In genomic region chr4:32852294-32852693, GRCm38 (mm10) we compare ENCODE assay signal across 17 mouse cellular contexts. TPM values are rescaled to one million over a fixed set of nuclear protein-coding genes. Genes with fewer than 3 reads are reported as not detected.
A peak's percentile ranks its signal among the peaks of the same experiment; 100 is the strongest.
DNase-seq lines count a peak whose midpoint lies in the region; ATAC-seq and TF ChIP-seq lines count a peak whose summit lies in the region.
"Had no signal": no experiment of that assay in that cellular context is flagged by ENCODE, and none has a peak within 500 bp of the region (broad histone marks: within the 10 kb centered on the region; RNA-seq: fewer than 3 reads in every experiment).

No protein-coding gene starts in this region.

- no peak for ATAC-seq in forebrain, embryonic 13.5 days
- no peak for ATAC-seq in forebrain, embryonic 16.5 days
- ATAC-seq in midbrain, embryonic 13.5 days: no peak
- no peak for ATAC-seq in midbrain, embryonic 14.5 days (ENCODE audit: low FRiP score, low TSS enrichment)
- ATAC-seq in neural tube, embryonic 15.5 days (ENCODE audit: low FRiP score): no peak
- ATAC-seq: forebrain, postnatal 0 days had no signal

- no peak for TF ChIP-seq POLR2A in brain, embryonic 14.5 days (IDR thresholded peaks at IDR 0.05; ENCODE audit: borderline replicate concordance, extremely low read depth, insufficient read depth, insufficient read length, poor library complexity, severe bottlenecking)

- no peaks in the 10 kb centered on the region for H3K27me3 ChIP-seq in forebrain, embryonic 13.5 days
- H3K27me3 ChIP-seq in forebrain, embryonic 16.5 days (replicated peaks; ENCODE audit: control insufficient read depth, insufficient read depth, low read length): no peaks in the 10 kb centered on the region
- no peaks in the 10 kb centered on the region for H3K27me3 ChIP-seq in midbrain, embryonic 13.5 days
- H3K27me3 ChIP-seq in midbrain, embryonic 14.5 days (ENCODE audit: control insufficient read depth, insufficient read depth, low read length): no peaks in the 10 kb centered on the region
- H3K27me3 ChIP-seq in neural tube, embryonic 15.5 days (replicated peaks): no peaks in the 10 kb centered on the region
- H3K27me3 ChIP-seq: heart, embryonic 15.5 days had no signal

- DNase-seq in midbrain, embryonic 14.5 days: no peak
- DNase-seq in brain, embryonic 14.5 days (ENCODE audit: low read depth): peak; percentile 31
- DNase-seq in layer of hippocampus, adult 9-10 months (ENCODE audit: low spot score): no peak
- DNase-seq: adrenal gland, postnatal 14 days; cerebellum, adult 18-20 months; cerebellum, adult 9-11 months; cerebellum, postnatal 36 days; forebrain, postnatal 0 days; gastrocnemius, postnatal 14 days; heart, adult 2 months; heart, postnatal 14 days had no signal

- H3K9me3 ChIP-seq in forebrain, embryonic 13.5 days (replicated peaks): no peaks in the 10 kb centered on the region
- H3K9me3 ChIP-seq in forebrain, embryonic 16.5 days (ENCODE audit: control insufficient read depth, low read length): no peaks in the 10 kb centered on the region
- H3K9me3 ChIP-seq in midbrain, embryonic 13.5 days: no peaks in the 10 kb centered on the region
- H3K9me3 ChIP-seq in midbrain, embryonic 14.5 days (ENCODE audit: control insufficient read depth, low read length): no peaks in the 10 kb centered on the region
- no peaks in the 10 kb centered on the region for H3K9me3 ChIP-seq in neural tube, embryonic 15.5 days (replicated peaks)
- H3K9me3 ChIP-seq: heart, embryonic 15.5 days had no signal

- 70% methylated on average over 8 of the region's 8 CpGs for WGBS in forebrain, embryonic 13.5 days
- WGBS in forebrain, embryonic 16.5 days: 61% methylated on average over 8 of the region's 8 CpGs
- 52% methylated on average over 8 of the region's 8 CpGs for WGBS in midbrain, embryonic 13.5 days
- WGBS in midbrain, embryonic 14.5 days: 49% methylated on average over 8 of the region's 8 CpGs
- 35% methylated on average over 8 of the region's 8 CpGs for WGBS in neural tube, embryonic 15.5 days

- H3K4me1 ChIP-seq in forebrain, embryonic 13.5 days: peaks cover 11% of the 10 kb centered on the region
- no peaks in the 10 kb centered on the region for H3K4me1 ChIP-seq in forebrain, embryonic 16.5 days (replicated peaks; ENCODE audit: control insufficient read depth, insufficient read depth, low read length)
- peaks cover 19% of the 10 kb centered on the region for H3K4me1 ChIP-seq in midbrain, embryonic 13.5 days (replicated peaks)
- H3K4me1 ChIP-seq in midbrain, embryonic 14.5 days (ENCODE audit: control insufficient read depth, insufficient read depth, low read length): peaks cover 7% of the 10 kb centered on the region; the same call in 1 of the 2 replicates
- peaks cover 11% of the 10 kb centered on the region for H3K4me1 ChIP-seq in neural tube, embryonic 15.5 days
- H3K4me1 ChIP-seq: heart, embryonic 15.5 days had no signal

- 0 out of 2 replicates have a peak, but pooled peaks cover 2% of the 10 kb centered on the region for H3K36me3 ChIP-seq in forebrain, embryonic 13.5 days (ENCODE audit: poor library complexity, severe bottlenecking)
- H3K36me3 ChIP-seq in forebrain, embryonic 16.5 days (ENCODE audit: control insufficient read depth, insufficient read depth): no peaks in the 10 kb centered on the region
- H3K36me3 ChIP-seq in midbrain, embryonic 13.5 days: 0 out of 2 replicates have a peak, but pooled peaks cover 5% of the 10 kb centered on the region
- H3K36me3 ChIP-seq in midbrain, embryonic 14.5 days (ENCODE audit: control insufficient read depth, insufficient read depth, low read length): no peaks in the 10 kb centered on the region
- no peaks in the 10 kb centered on the region for H3K36me3 ChIP-seq in neural tube, embryonic 15.5 days
- H3K36me3 ChIP-seq: heart, embryonic 15.5 days had no signal

- H3K9ac ChIP-seq in forebrain, embryonic 13.5 days: no peak overlapping the region
- H3K9ac ChIP-seq in forebrain, embryonic 16.5 days (replicated peaks; ENCODE audit: low read depth, low read length): no peak overlapping the region
- no peak overlapping the region for H3K9ac ChIP-seq in midbrain, embryonic 13.5 days (replicated peaks)
- no peak overlapping the region for H3K9ac ChIP-seq in midbrain, embryonic 14.5 days (replicated peaks; ENCODE audit: low read length)
- H3K9ac ChIP-seq in neural tube, embryonic 15.5 days (replicated peaks): no peak overlapping the region
- H3K9ac ChIP-seq: forebrain, postnatal 0 days; heart, embryonic 15.5 days had no signal

- TF ChIP-seq CTCF in brain, embryonic 14.5 days (IDR thresholded peaks at IDR 0.05; ENCODE audit: borderline replicate concordance, extremely low read depth, insufficient read depth, insufficient read length): no peak

- H3K27ac ChIP-seq in forebrain, embryonic 13.5 days: 0 out of 2 replicates have a peak overlapping the region, but pooled peaks have one; percentile 1
- no peak overlapping the region for H3K27ac ChIP-seq in forebrain, embryonic 16.5 days (ENCODE audit: low read length)
- peak overlapping the region; percentile 10; the same call in 1 of the 2 replicates for H3K27ac ChIP-seq in midbrain, embryonic 13.5 days
- no peak overlapping the region for H3K27ac ChIP-seq in midbrain, embryonic 14.5 days (replicated peaks; ENCODE audit: low read depth, low read length)
- H3K27ac ChIP-seq in neural tube, embryonic 15.5 days (replicated peaks): peak overlapping the region; percentile 46; the same call in 1 of the 2 replicates
- H3K27ac ChIP-seq: heart, adult 2 months; heart, embryonic 15.5 days had no signal

- no peak overlapping the region for H3K4me2 ChIP-seq in forebrain, embryonic 13.5 days
- no peak overlapping the region for H3K4me2 ChIP-seq in forebrain, embryonic 16.5 days (ENCODE audit: low read length)
- H3K4me2 ChIP-seq in midbrain, embryonic 13.5 days (replicated peaks): no peak overlapping the region
- H3K4me2 ChIP-seq in midbrain, embryonic 14.5 days (ENCODE audit: low read length): no peak overlapping the region
- peak overlapping the region; percentile 5; the same call in 1 of the 2 replicates for H3K4me2 ChIP-seq in neural tube, embryonic 15.5 days
- H3K4me2 ChIP-seq: heart, embryonic 11.5 days; heart, embryonic 15.5 days had no signal

- H3K4me3 ChIP-seq in forebrain, embryonic 13.5 days: no peak overlapping the region
- no peak overlapping the region for H3K4me3 ChIP-seq in forebrain, embryonic 16.5 days (replicated peaks; ENCODE audit: low read length)
- no peak overlapping the region for H3K4me3 ChIP-seq in midbrain, embryonic 13.5 days (replicated peaks)
- H3K4me3 ChIP-seq in midbrain, embryonic 14.5 days (replicated peaks; ENCODE audit: low read depth, low read length): no peak overlapping the region
- no peak overlapping the region for H3K4me3 ChIP-seq in neural tube, embryonic 15.5 days (replicated peaks)
- H3K4me3 ChIP-seq: heart, adult 2 months; heart, embryonic 15.5 days had no signal

RNA-seq across cellular contexts. Expression of gene Lyrm2, which starts 52.2 kb away (rescaled TPM):
- 170 and 172 TPM in 2 replicates for polyA plus RNA-seq in forebrain, embryonic 13.5 days (2015; fragmentation: Nextera tagmentation; extraction: Ambion mirVana)
- 118 and 123 TPM in 2 replicates for polyA plus RNA-seq in forebrain, embryonic 16.5 days (2015; fragmentation: Nextera tagmentation; extraction: Ambion mirVana)
- polyA plus RNA-seq in midbrain, embryonic 13.5 days (2015; fragmentation: Nextera tagmentation; extraction: Ambion mirVana): 178 and 192 TPM in 2 replicates
- polyA plus RNA-seq in midbrain, embryonic 14.5 days (2014; fragmentation: Nextera tagmentation; extraction: Ambion mirVana): 129 and 139 TPM in 2 replicates
- polyA plus RNA-seq in brain, embryonic 14.5 days (2012; rRNA removed): 78.9 and 84.0 TPM in 2 replicates
- polyA plus RNA-seq in neural tube, embryonic 15.5 days (2015; fragmentation: Nextera tagmentation; extraction: Ambion mirVana): 106 and 120 TPM in 2 replicates

Comparison
In these comparisons a context has a peak if more than half of its experiments do, and no peak if none do; other contexts are left out.
1. H3K27ac ChIP-seq: peak in forebrain, embryonic 13.5 days (single experiment), midbrain, embryonic 13.5 days (single experiment) and neural tube, embryonic 15.5 days (single experiment); none in forebrain, embryonic 16.5 days (single experiment) and midbrain, embryonic 14.5 days (single experiment).